Mouse (Mus musculus) kidney, adult 2 months (tissue): Measurements from ENCODE around the gene Gm36176. TPM values are rescaled to one million over a fixed set of nuclear protein-coding genes. Genes with fewer than 3 reads are reported as not detected.
A peak's percentile ranks its signal among the peaks of the same experiment; 100 is the strongest.

Experiments used
- DNase-seq: peaks from one replicate; pipeline ENCODE4 v3.0.0; 2021
- H3K27ac ChIP-seq: fragments of 200-500 bp; 2 replicates; pipeline ENCODE4 v1.5.1; 2012; ENCODE audit warnings: low read depth, low read length, control low read depth, inconsistent platforms; ENCODE audit not compliant: insufficient read depth
- H3K27me3 ChIP-seq: fragments of 200-500 bp; replicated peaks from 2 replicates; pipeline ENCODE4 v1.6.1; 2012; ENCODE audit warnings: mild to moderate bottlenecking, moderate library complexity, low read length, inconsistent platforms; ENCODE audit not compliant: control insufficient read depth, insufficient read depth
- H3K36me3 ChIP-seq: fragments of 200-500 bp; 2 replicates; pipeline ENCODE4 v1.6.1; 2012; ENCODE audit warnings: mild to moderate bottlenecking, moderate library complexity, low read length, inconsistent platforms; ENCODE audit not compliant: control insufficient read depth, insufficient read depth
- H3K4me1 ChIP-seq: fragments of 200-500 bp; 2 replicates; pipeline ENCODE4 v1.6.1; 2011; ENCODE audit warnings: low read length; ENCODE audit not compliant: control insufficient read depth, insufficient read depth
- H3K4me3 ChIP-seq: fragments of 200-500 bp; 2 replicates; pipeline ENCODE4 v1.5.1; 2011; ENCODE audit warnings: mild to moderate bottlenecking, low read depth, low read length, control low read depth; ENCODE audit not compliant: insufficient read depth
- CTCF ChIP-seq: fragments of 200-500 bp; conservative IDR thresholded peaks from 2 replicates; pipeline ENCODE4 v1.5.1; 2011; ENCODE audit warnings: low read depth, mild to moderate bottlenecking, control low read depth, low read length, moderate library complexity, mixed read lengths; ENCODE audit not compliant: insufficient read depth, insufficient read length
- POLR2A ChIP-seq: fragments of 200-500 bp; IDR thresholded peaks from one replicate; pipeline ENCODE4 v1.6.1; 2011; ENCODE audit warnings: low read depth, low read length, control low read depth
- WGBS: fragments of 180-500 bp; shearing (Covaris S2); methylation state at CpG from one replicate; pipeline ENCODE4 v1.1.7; 2018; 5-methylcytosine and 5-hydroxymethylcytosine counted together
- polyA plus RNA-seq: library from polyadenylated mRNA; depleted of rRNA; stranded (reverse); fragments of >200 nt; gene quantifications from 2 replicates; pipeline ENCODE4 v1.2.3, GENCODE M21; 2012; rRNA removed

The Gm36176 gene
- polyA plus RNA-seq, 1 experiment: not detected

DNA sequence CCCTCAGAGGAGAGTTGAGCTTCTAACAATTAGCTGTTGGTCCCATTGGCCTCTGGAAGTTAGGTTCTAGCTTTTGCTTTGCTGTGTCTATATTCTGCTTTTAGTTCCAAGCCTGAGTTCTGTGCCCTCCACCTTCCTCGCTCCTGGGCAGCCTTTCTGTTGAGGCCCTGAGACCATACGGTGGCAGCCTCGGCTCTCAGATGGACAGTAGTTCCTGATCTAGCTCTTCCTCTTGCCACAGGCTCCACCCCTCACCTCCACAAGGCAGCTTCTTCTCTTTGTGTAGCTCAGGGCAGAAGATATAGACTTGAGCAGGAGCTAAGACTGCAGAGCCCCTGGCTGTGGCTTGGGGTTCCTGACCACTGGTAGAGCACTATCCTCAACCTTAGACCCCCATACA lies 33.7 kb downstream of the Gm36176 start:
- no peak for DNase-seq
- Histone ChIP-seq H3K36me3 (no peaks in the 10 kb centered on the region), H3K27me3 (no peaks in the 10 kb centered on the region), H3K27ac (no peak overlapping the region), H3K4me1 (no peaks in the 10 kb centered on the region), H3K4me3 (no peak overlapping the region)
- no peak for TF ChIP-seq POLR2A
- TF ChIP-seq CTCF: peak; percentile 33; the same call in 1 of the 2 replicates
- 57% methylated on average over 3 of the region's 3 CpGs for WGBS

DNA sequence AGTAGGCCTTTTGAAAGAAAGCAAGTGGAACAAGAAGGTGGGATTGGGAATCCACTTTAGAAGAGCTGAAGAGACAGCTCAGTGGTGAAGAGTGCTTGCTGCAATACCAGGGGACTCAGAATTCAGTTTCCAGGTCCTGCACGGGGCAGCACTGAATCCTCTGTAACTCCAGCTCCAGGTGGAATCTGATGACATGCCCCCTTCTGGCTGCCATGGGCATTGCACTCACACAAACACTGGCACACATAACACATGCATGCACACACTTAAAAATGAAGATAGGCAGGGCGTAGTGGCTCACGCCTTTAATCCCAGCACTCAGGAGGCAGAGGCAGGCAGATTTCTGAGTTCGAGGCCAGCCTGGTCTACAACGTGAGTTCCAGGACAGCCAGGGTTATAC lies 36.0 kb downstream of the Gm36176 start:
- H3K27ac ChIP-seq: no peak overlapping the region
- DNase-seq: no peak
- 86% methylated on average over 5 of the region's 5 CpGs for WGBS
- peak; percentile 27; the same call in 1 of the 2 replicates for TF ChIP-seq CTCF
- no peak for TF ChIP-seq POLR2A
- H3K4me3 ChIP-seq: no peak overlapping the region
- H3K27me3 ChIP-seq: no peaks in the 10 kb centered on the region
- H3K4me1 ChIP-seq: no peaks in the 10 kb centered on the region
- H3K36me3 ChIP-seq: no peaks in the 10 kb centered on the region

DNA sequence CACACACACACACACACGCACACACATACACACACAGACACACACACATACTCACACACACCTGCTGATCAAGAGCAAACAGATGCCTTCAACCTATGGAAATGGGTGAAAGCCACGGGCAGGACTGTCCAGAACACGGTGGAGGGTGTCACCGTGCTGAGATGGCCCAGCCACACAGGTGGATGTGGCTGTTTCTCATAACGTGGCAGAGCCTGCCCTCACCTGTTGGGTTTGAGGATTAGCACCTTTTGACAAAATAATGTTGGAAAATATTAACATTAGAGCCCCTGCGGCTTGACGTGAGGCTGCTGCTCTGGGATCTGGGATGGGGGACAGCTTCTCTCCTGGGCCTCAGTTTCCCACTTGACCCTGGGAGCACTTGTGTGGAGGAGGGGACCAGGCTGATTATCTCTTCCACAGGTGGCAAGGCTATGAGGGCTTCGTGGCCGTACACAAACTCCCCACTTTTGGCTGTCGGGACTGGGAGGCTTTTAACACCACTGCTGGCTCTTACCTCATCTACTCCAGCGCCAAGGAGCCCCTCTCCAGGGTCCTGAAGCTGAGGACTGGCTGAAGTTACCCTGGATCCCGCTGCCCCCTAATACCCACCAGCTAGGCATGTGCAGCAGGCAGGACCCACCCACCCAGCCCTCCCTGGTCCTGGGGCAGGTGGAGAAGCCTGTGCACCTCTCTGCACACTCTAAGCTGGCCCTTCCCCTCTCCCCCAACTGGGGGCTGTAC lies 39.6 kb downstream of the Gm36176 start:
- Histone ChIP-seq H3K4me3 (no peak overlapping the region), H3K27me3 (no peaks in the 10 kb centered on the region), H3K4me1 (no peaks in the 10 kb centered on the region), H3K27ac (no peak overlapping the region), H3K36me3 (no peaks in the 10 kb centered on the region)
- no peak for DNase-seq
- peak; percentile 38; the same call in 1 of the 2 replicates for TF ChIP-seq CTCF
- no peak for TF ChIP-seq POLR2A
- 45% methylated on average over 12 of the region's 12 CpGs for WGBS

DNA sequence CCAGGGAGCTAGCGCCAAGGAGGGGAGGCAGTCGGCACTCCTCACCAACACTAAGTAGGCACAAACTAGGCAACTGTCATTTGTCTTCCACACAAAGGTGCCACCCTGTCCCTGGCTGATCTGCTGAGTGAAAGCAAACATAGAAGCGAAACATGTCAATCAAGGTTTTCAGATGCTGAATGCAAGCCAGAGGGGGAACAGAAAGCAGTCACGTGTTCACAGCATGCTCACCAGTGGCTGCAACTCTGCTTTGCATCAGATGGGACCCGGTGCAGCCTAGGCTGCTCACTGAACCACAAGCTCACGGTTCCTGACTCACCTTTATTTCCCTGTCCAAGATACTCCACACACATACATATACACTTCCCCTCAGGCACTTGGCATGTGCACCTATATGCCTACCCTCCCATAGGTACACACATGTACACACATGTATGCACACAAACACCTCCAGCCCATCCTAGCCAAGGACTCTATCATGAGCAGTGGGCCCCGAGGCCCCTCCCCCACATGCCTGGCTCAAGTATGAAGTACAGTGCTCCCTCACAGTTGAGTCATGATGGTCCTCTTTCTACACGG lies 44.5 kb downstream of the Gm36176 start:
- Histone ChIP-seq H3K36me3 (no peaks in the 10 kb centered on the region), H3K4me3 (no peak overlapping the region), H3K4me1 (no peaks in the 10 kb centered on the region), H3K27ac (no peak overlapping the region), H3K27me3 (no peaks in the 10 kb centered on the region)
- WGBS: 82% methylated on average over 8 of the region's 8 CpGs
- no peak for DNase-seq
- TF ChIP-seq POLR2A (no peak), CTCF (no peak)

DNA sequence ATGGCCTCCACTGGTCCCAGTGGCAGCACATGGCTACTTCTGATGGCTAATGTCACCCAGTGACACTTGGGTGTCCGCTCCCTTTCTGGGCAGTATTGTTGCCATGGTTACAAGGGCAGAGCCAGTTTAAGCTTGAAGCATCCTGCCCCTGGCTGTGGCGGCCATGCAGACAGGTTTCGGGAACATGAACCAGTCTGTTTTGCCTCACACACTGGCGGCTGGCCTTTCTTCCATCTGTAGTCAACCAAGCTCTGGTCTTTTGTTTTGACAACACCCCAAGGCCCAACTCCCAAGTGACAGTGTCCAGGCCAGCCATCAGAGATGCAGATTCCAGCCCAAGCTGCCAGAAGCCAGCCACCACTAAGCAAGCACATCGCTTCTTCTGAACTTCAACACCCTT lies 49.0 kb downstream of the Gm36176 start:
- Histone ChIP-seq H3K27me3 (no peaks in the 10 kb centered on the region), H3K27ac (no peak overlapping the region), H3K4me1 (peaks cover 6% of the 10 kb centered on the region; the same call in 1 of the 2 replicates), H3K4me3 (no peak overlapping the region), H3K36me3 (no peaks in the 10 kb centered on the region)
- peak; percentile 16 for DNase-seq
- TF ChIP-seq CTCF (no peak), POLR2A (no peak)
- 53% methylated on average over 5 of the region's 5 CpGs for WGBS

Other genes starting within 250 kb of the Gm36176 start
- 241 and 269 TPM in 2 replicates for gene Sumo3, start 240.7 kb upstream of the Gm36176 start, polyA plus RNA-seq
- gene Gm49325, start 240.6 kb upstream of the Gm36176 start, polyA plus RNA-seq: not detected in 2 replicates
- 29.9 and 33.8 TPM in 2 replicates for gene Ube2g2, start 224.5 kb upstream of the Gm36176 start, polyA plus RNA-seq
- 0.86 and 1.2 TPM in 2 replicates for gene Tspear, start 160.2 kb upstream of the Gm36176 start, polyA plus RNA-seq
- gene Gm19402, start 156.0 kb upstream of the Gm36176 start, polyA plus RNA-seq: not detected in 2 replicates
- not detected in 2 replicates for gene Gm9508, start 149.6 kb upstream of the Gm36176 start, polyA plus RNA-seq
- gene Gm10272, start 140.2 kb upstream of the Gm36176 start, polyA plus RNA-seq: not detected in 2 replicates
- gene Gm10024, start 135.3 kb upstream of the Gm36176 start, polyA plus RNA-seq: not detected in 2 replicates
- gene Gm10142, start 131.0 kb upstream of the Gm36176 start, polyA plus RNA-seq: not detected in 2 replicates
- gene Krtap12-1, start 126.2 kb upstream of the Gm36176 start, polyA plus RNA-seq: not detected in 2 replicates
- not detected in 2 replicates for gene Gm10100, start 120.3 kb upstream of the Gm36176 start, polyA plus RNA-seq
- not detected in 2 replicates for gene Gm18596, start 104.2 kb upstream of the Gm36176 start, polyA plus RNA-seq
- gene Gm9736, start 95.4 kb upstream of the Gm36176 start, polyA plus RNA-seq: not detected in 2 replicates
- gene Gm3233, start 87.1 kb upstream of the Gm36176 start, polyA plus RNA-seq: not detected in 2 replicates
- not detected in 2 replicates for gene Gm3238, start 75.5 kb upstream of the Gm36176 start, polyA plus RNA-seq
- gene Gm7138, start 69.9 kb upstream of the Gm36176 start, polyA plus RNA-seq: not detected in 2 replicates
- not detected in 2 replicates for gene Gm3250, start 64.3 kb upstream of the Gm36176 start, polyA plus RNA-seq
- not detected in 2 replicates for gene Gm7137, start 58.6 kb upstream of the Gm36176 start, polyA plus RNA-seq
- gene Gm9639, start 51.7 kb upstream of the Gm36176 start, polyA plus RNA-seq: not detected in 2 replicates
- gene Gm19668, start 47.7 kb upstream of the Gm36176 start, polyA plus RNA-seq: not detected in 2 replicates
- not detected in 2 replicates for gene Gm9507, start 35.0 kb upstream of the Gm36176 start, polyA plus RNA-seq
- not detected in 2 replicates for gene Gm2696, start 32.1 kb upstream of the Gm36176 start, polyA plus RNA-seq
- not detected in 2 replicates for gene Krtap10-4, start 19.7 kb upstream of the Gm36176 start, polyA plus RNA-seq
- gene Krtap10-10, start 10.9 kb upstream of the Gm36176 start, polyA plus RNA-seq: not detected in 2 replicates
- gene Gm10318, start 6.1 kb downstream of the Gm36176 start, polyA plus RNA-seq: not detected in 2 replicates
- not detected in 2 replicates for gene Gm3285, start 15.2 kb downstream of the Gm36176 start, polyA plus RNA-seq
- gene Lrrc3, start 55.7 kb downstream of the Gm36176 start, polyA plus RNA-seq: 8.4 and 8.6 TPM in 2 replicates
- 0.53 and 1.2 TPM in 2 replicates for gene Trpm2, start 123.8 kb downstream of the Gm36176 start, polyA plus RNA-seq
- 60.5 and 75.3 TPM in 2 replicates for gene 1810043G02Rik, start 131.7 kb downstream of the Gm36176 start, polyA plus RNA-seq
- gene Pfkl, start 163.3 kb downstream of the Gm36176 start, polyA plus RNA-seq: 100 and 107 TPM in 2 replicates
- gene Dnmt3l, start 195.1 kb downstream of the Gm36176 start, polyA plus RNA-seq: 0.34 and 1.1 TPM in 2 replicates
- 0.23 and 0.41 TPM in 2 replicates for gene Aire, start 196.8 kb downstream of the Gm36176 start, polyA plus RNA-seq
- gene Icosl, start 222.5 kb downstream of the Gm36176 start, polyA plus RNA-seq: 13.3 and 19.0 TPM in 2 replicates